Mouse (Mus musculus) spleen, postnatal 0 days (tissue): ENCODE measurements around the gene Uhrf2. TPM values are rescaled to one million over a fixed set of nuclear protein-coding genes. Genes with fewer than 3 reads are reported as not detected.

Experiments
- polyA plus RNA-seq: library from polyadenylated mRNA; unstranded; fragments of >200 nt; fragmentation: Nextera tagmentation; extraction: Ambion mirVana; gene quantifications from 2 replicates; pipeline ENCODE4 v1.2.1, GENCODE M21; 2015

Gene Uhrf2
- 33.5 and 37.2 TPM in 2 replicates for polyA plus RNA-seq

DNA sequence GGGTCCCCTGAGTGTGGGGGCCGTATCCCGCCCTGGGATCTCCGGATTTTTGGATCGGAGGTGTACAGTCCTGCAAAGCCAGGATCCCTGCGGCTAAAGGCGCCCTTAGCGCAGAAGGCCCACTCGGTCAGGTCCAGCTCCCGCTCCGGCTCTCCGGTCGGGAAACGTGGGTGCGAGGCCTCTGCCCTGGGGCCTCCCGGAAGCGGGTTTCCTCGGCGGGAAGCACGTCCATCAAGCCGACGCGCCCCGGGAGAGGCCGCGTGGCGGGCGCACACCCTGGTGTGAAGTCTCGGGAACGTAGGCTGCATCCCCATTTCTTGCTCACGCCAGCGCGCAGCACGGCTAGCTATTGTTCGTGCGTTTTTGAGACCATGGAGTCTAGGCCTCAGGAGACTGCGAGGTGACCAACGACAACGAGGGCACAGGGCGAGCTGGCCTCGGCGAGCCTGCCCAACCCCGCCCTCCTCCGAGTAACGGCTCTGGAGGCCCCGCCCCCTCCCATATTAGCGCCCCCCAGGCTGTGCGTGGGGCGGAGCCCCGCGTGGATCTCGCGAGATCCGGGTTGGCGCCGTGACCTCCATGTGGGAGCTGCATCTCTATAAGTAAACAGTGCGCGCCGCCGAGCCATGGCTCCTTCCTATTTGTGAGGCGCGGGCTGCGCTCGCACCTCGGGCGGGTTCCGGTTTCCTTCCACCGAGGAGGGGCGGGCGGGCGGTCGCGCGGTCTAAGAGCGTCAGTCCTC is at the start of gene Uhrf2:
TSS of gene Uhrf2 (plus strand) at position 620 of the 742 bp plus-strand sequence.

DNA sequence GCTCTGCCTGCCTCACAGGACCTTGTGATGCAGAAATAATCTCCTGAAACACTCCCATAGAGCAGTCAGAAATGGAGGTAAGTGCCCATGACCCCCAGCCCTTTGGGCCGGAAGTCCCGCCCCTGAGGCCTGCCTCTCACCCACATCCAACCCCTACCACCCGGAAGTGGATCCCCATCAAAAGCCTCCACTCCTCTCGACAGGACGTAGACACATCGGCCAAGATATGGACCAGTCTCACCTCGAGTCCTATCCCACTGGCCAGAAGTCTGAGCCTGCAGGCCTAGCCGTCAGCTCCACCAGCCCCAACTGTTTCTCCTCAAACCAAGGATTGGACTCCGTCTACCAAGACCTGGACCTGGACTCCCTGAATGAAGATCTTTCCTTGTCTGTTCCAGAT is 26.7 kb upstream of the Uhrf2 start, which contains the start of gene Trpd52l3:
TSS of gene Trpd52l3 (plus strand) at position 170 of the 400 bp plus-strand sequence.

Other genes with a start within 250 kb of the Uhrf2 start
- 2.8 and 3.3 TPM in 2 replicates for gene 9930021J03Rik, start 224.5 kb upstream of the Uhrf2 start, polyA plus RNA-seq
- 5.4 and 5.9 TPM in 2 replicates for gene Ranbp6, start 217.5 kb upstream of the Uhrf2 start, polyA plus RNA-seq
- gene Il33, start 105.4 kb upstream of the Uhrf2 start, polyA plus RNA-seq = 13.8 and 16.0 TPM in 2 replicates
- not detected in 2 replicates for gene Trpd52l3, start 26.7 kb upstream of the Uhrf2 start, polyA plus RNA-seq
- gene Gldc, start 144.9 kb downstream of the Uhrf2 start, polyA plus RNA-seq = 0.12 and 0.29 TPM in 2 replicates
- gene Mbl2, start 202.4 kb downstream of the Uhrf2 start, polyA plus RNA-seq = not detected in 2 replicates